In genomic region chr5:36593176-36593575, GRCm38 (mm10) we compare ENCODE assay signal across 8 mouse cellular contexts. TPM values are rescaled to one million over a fixed set of nuclear protein-coding genes. Genes with fewer than 3 reads are reported as not detected.
DNase-seq lines count a peak whose midpoint lies in the region; ATAC-seq and TF ChIP-seq lines count a peak whose summit lies in the region.

Tbc1d14 (minus strand) TSS chr5:36593276.

- H3K4me3 ChIP-seq in liver, embryonic 12.5 days, result no peak within 1 kb of the TSS
- H3K4me3 ChIP-seq in liver, postnatal 0 days (ENCODE audit: low read depth, low read length), result no peak within 1 kb of the TSS

- no peak for TF ChIP-seq CTCF in liver, postnatal 0 days (IDR thresholded peaks at IDR 0.05; ENCODE audit: low read depth)

- no peak for ATAC-seq in liver, embryonic 12.5 days
- ATAC-seq in liver, postnatal 0 days, result no peak
- ATAC-seq in neutrophil, adult 5-6 weeks (ENCODE audit: extremely low read depth, insufficient number of reproducible peaks, low FRiP score, poor library complexity, severe bottlenecking), result no peak
- no peak for ATAC-seq in erythroblast, adult 5-6 weeks (replicated peaks; ENCODE audit: low FRiP score, poor library complexity, severe bottlenecking)

- H3K9ac ChIP-seq in liver, embryonic 12.5 days, result no peak within 1 kb of the TSS
- no peak within 1 kb of the TSS for H3K9ac ChIP-seq in liver, postnatal 0 days (replicated peaks)

- H3K9me3 ChIP-seq in liver, embryonic 12.5 days (replicated peaks), result no peaks in the 10 kb centered on the region
- no peaks in the 10 kb centered on the region for H3K9me3 ChIP-seq in liver, postnatal 0 days (ENCODE audit: low read length)

- no peak for DNase-seq in liver, postnatal 0 days
- no peak for DNase-seq in adrenal gland, postnatal 36 days
- DNase-seq in gastrocnemius, postnatal 4 days (ENCODE audit: low spot score in 2 of 2), result no peak
- no peak for DNase-seq in layer of hippocampus, postnatal 14 days (ENCODE audit: low spot score in 2 of 2)
- DNase-seq in frontal cortex, postnatal 10 days (ENCODE audit: low spot score in 2 of 2), result no peak

- TF ChIP-seq EP300 in liver, postnatal 0 days (IDR thresholded peaks at IDR 0.05; ENCODE audit: low read depth), result no peak

- WGBS in liver, embryonic 12.5 days (ENCODE audit: insufficient replicate concordance), result 59% methylated on average over 5 of the region's 5 CpGs
- 75% methylated on average over 5 of the region's 5 CpGs for WGBS in liver, postnatal 0 days (ENCODE audit: insufficient replicate concordance)

- H3K4me1 ChIP-seq in liver, embryonic 12.5 days, result peaks cover 28% of the 10 kb centered on the region
- H3K4me1 ChIP-seq in liver, postnatal 0 days (ENCODE audit: insufficient read depth), result no peaks in the 10 kb centered on the region

- no peak within 1 kb of the TSS for H3K4me2 ChIP-seq in liver, embryonic 12.5 days
- H3K4me2 ChIP-seq in liver, postnatal 0 days (ENCODE audit: low read depth, low read length), result no peak within 1 kb of the TSS

- H3K27ac ChIP-seq in liver, embryonic 12.5 days, result no peak within 1 kb of the TSS
- no peak within 1 kb of the TSS for H3K27ac ChIP-seq in liver, postnatal 0 days (ENCODE audit: low read depth)

- peaks cover 13% of the 10 kb centered on the region; the same call in 1 of the 2 replicates for H3K27me3 ChIP-seq in liver, embryonic 12.5 days (replicated peaks)
- H3K27me3 ChIP-seq in liver, postnatal 0 days (ENCODE audit: insufficient read depth, low read length), result no peaks in the 10 kb centered on the region

- no peaks in the 10 kb centered on the region for H3K36me3 ChIP-seq in liver, embryonic 12.5 days
- H3K36me3 ChIP-seq in liver, postnatal 0 days (replicated peaks; ENCODE audit: insufficient read depth, low read length), result no peaks in the 10 kb centered on the region

RNA-seq across cellular contexts. Expression of gene Tbc1d14, which starts in this region (rescaled TPM):
- 15.4 and 15.7 TPM in 2 replicates for polyA plus RNA-seq in liver, embryonic 12.5 days (2016; fragmentation: Nextera tagmentation; extraction: Ambion mirVana)
- polyA plus RNA-seq in liver, postnatal 0 days (2015; fragmentation: Nextera tagmentation; extraction: Ambion mirVana), result 5.7 and 6.5 TPM in 2 replicates
- total RNA-seq in adrenal gland, postnatal 36 days (2021), result 10 to 100 TPM; 41.5 to 44.9 TPM
- total RNA-seq in gastrocnemius, postnatal 4 days (2021), result 10 to 100 TPM; 24.8 to 27.5 TPM
- total RNA-seq in layer of hippocampus, postnatal 14 days (2021), result 100 to 1,000 TPM in 1 of 2 experiments, 10 to 100 TPM in 1; 90.4 to 103 TPM
- 141 and 144 TPM in 2 replicates for total RNA-seq in neutrophil, adult 5-6 weeks (2017)
- total RNA-seq in erythroblast, adult 5-6 weeks (2015; ENCODE audit: low replicate concordance), result 8.1 and 15.9 TPM in 2 replicates
- 11.3 and 12.1 TPM in 2 replicates for total RNA-seq in erythroblast, adult 5-6 weeks (2017; ENCODE audit: low replicate concordance)
